Mouse (Mus musculus) CD8-positive naive resting alpha-beta T cell, adult 57 days (primary cell): Measurements from ENCODE around the gene 1700020N01Rik. TPM values are rescaled to one million over a fixed set of nuclear protein-coding genes. Genes with fewer than 3 reads are reported as not detected.

Experiments used
- total RNA-seq: library from RNA; stranded (reverse); gene quantifications from one replicate; pipeline ENCODE4 v1.2.4, GENCODE M21; 2023

The 1700020N01Rik gene
- total RNA-seq, result not detected

DNA sequence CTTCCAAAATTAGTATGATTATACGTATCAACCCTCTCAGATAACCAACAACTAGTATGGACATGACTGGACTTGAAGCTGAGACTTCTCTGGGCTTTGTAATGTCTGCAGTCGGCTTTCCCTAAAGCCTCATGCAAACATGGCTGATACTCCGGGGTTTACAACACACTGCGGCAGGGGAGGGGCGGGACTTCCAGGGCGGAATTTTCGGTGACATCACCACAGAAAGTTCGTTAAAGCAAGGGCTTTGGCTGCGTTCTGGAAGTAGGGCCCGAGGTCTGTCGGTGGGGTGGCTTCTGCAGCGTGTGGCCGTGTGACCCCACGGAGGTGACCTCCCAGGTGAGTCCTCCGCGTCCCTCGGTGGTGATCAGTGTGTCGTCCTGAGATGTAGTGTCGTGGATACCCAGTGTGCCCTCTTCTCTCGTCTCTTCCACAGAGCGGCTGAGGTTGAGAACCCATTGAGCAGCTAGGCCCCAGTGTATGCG is at the start of gene 1700020N01Rik:
Gene 1700020N01Rik, plus strand, starts transcription at position 250 of the 485 bp plus-strand sequence.

Other genes starting within 250 kb of the 1700020N01Rik start
- 0.24 TPM for gene Aldh8a1, start 215.9 kb upstream of the 1700020N01Rik start, total RNA-seq